Mouse (Mus musculus): ENCODE results near the gene Ifitm6. TPM values are rescaled to one million over a fixed set of nuclear protein-coding genes. Genes with fewer than 3 reads are reported as not detected.

The Ifitm6 gene
- polyA plus RNA-seq, 1 experiment from 2014 or later: 0.21 TPM

DNA sequence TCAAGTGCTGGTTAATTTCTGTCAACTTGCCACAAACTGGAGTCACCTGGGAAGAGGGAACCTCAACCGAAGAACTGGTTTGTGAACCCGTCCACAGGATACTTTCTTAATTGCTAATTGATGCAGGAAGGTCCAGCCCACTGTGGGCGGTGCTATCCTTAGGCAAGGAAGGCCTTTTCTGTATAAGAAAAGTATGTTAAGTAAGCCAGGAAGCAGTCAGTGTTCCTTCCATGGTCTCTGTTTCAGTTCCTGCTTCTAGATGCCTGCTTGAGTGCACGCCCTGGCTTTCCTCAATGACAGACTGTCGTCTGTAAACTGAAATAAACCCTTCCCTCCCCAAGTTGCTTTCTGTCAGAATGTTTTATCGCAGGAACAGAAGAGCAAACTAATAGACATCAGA is 39.3 kb upstream of the Ifitm6 start:
- no peaks in the 10 kb centered on the region for H3K27me3 ChIP-seq
- ChIA-PET POLR2A (no interaction called here), CTCF (no interaction called here)
- in situ Hi-C loops (cut with MboI; ENCODE audit: low pct_unique_long_range_greater_than_20kb): loop anchor here (5.0 to 10.0 kb wide), 2 partner anchors 118 to 215 kb away; partner anchors contain the start of gene Rnh1
- TF ChIP-seq CTCF (IDR thresholded peaks at IDR 0.05): no peak
- DNase-seq (ENCODE audit: low read depth, low spot score) (no peak), ATAC-seq (no peak)

DNA sequence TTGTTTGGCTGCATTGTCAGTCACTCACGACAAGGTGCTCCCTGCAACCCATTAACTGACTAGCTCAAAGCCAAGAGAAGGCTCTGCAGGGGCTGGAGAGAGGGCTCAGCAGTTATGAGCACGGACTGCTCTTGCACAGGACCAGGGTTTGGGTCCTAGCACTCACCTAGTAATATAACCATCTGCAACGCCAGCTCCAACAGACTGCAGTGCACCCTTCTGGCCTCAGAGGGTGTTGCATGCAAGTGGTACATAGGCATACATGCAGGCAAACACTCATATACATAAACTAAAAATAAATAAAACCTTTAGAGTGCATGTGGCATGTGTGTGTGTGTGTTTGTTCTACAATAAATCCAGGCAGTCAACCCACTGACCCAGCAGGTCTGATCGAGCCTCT is 38.1 kb upstream of the Ifitm6 start:
- ChIA-PET POLR2A (no interaction called here), CTCF (interaction anchor here (1.3 kb wide), 1 partner anchor 120 kb away, joined by 3 read pairs; no protein-coding TSS in a partner anchor)
- no peak for ATAC-seq
- DNase-seq (ENCODE audit: low read depth, low spot score): no peak
- no peak for TF ChIP-seq CTCF (IDR thresholded peaks at IDR 0.05)
- no peaks in the 10 kb centered on the region for H3K27me3 ChIP-seq
- in situ Hi-C loops (cut with MboI; ENCODE audit: low pct_unique_long_range_greater_than_20kb): loop anchor here (5.0 to 10.0 kb wide), 2 partner anchors 119 to 213 kb away; partner anchors contain the start of gene Rnh1

DNA sequence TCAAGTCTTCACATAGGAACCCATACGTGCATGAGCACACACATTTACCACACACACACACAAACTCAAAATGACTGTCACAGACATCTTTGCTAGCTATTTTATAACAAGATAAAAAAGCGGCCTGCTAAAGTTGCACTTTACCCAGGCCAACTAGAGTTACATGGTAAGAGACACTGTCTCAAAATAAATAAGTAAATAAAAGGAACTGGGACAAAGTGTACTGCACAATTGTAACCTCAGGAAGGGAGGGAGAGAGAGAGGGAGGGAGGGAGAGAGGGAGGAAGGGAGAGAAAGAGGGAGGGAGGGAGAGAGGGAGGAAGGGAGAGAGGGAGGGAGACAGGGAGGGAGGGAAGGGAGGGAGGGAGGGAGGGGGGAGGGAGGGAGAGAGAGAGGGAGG is 34.7 kb upstream of the Ifitm6 start:
- in situ Hi-C loops (cut with MboI; ENCODE audit: low pct_unique_long_range_greater_than_20kb): loop anchor here (5.0 to 10.0 kb wide), 2 partner anchors 95 to 122 kb away; partner anchors contain the start of genes Gm45717, Ifitm2 and Rnh1
- ChIA-PET POLR2A (no interaction called here), CTCF (interaction anchor here (1.4 to 4.7 kb wide), 2 partner anchors 93 to 124 kb away, joined by 4 to 19 read pairs; no protein-coding TSS in a partner anchor)
- DNase-seq (ENCODE audit: low read depth, low spot score) (no peak), ATAC-seq (no peak)
- TF ChIP-seq CTCF (IDR thresholded peaks at IDR 0.05): no peak
- no peaks in the 10 kb centered on the region for H3K27me3 ChIP-seq

DNA sequence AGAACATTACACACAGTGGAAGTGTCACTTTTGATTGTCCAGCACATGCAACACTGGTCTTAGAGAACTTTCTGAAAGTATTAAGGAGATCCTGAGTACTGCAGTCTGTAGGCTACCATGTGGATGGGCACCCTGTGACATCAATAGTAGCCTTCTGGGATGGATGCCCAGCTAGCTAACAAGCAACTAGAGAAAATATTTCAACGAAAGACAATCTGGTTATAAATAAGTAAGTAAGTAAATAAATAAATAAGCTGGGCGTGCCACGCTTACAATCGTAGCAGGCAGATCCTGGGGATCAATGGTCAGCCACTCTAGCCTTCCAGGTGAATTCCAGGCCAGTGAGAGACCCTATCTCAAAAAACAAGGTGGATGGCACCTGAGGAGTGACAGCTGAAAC is 34.3 kb upstream of the Ifitm6 start:
- ATAC-seq: no peak
- no peak for TF ChIP-seq CTCF (IDR thresholded peaks at IDR 0.05)
- ChIA-PET POLR2A (no interaction called here), CTCF (interaction anchor here (1.4 to 4.7 kb wide), 2 partner anchors 93 to 125 kb away, joined by 4 to 19 read pairs; no protein-coding TSS in a partner anchor)
- no peak for DNase-seq (ENCODE audit: low read depth, low spot score)
- no peaks in the 10 kb centered on the region for H3K27me3 ChIP-seq
- in situ Hi-C loops (cut with MboI; ENCODE audit: low pct_unique_long_range_greater_than_20kb): loop anchor here (5.0 to 10.0 kb wide), 2 partner anchors 95 to 123 kb away; partner anchors contain the start of genes Gm45717, Ifitm2 and Rnh1

DNA sequence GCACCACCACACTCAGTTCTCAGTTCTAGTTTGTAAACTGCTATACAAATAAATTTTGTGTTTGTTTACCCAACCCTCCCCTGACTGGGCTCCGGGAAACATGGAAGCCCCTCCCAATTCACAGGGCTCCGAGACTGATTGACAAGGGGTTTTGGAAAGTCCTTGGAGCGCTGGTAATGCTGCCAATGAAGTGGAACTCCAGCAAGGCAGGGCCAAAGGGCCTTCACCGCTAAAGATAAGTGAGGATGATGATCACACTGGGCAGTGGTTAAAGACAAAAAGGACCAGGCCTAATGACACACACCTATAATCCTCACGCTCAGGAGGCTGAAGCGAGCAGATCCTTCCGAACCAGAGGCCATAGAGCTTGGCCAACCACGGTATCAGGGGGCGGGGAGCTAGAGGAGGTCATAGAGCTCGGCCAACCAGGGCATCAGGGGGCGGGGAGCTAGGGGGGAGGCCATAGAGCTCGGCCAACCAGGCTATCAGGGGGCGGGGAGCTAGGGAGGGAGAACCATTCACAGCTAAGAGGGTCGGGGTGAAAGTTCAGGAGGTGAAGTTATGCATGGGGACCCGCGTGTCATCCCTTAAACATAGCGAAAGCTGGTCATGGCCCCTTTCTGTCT is 33.4 kb upstream of the Ifitm6 start:
- ChIA-PET CTCF (interaction anchor here (1.4 to 4.7 kb wide), 2 partner anchors 92 to 125 kb away, joined by 4 to 19 read pairs; no protein-coding TSS in a partner anchor), POLR2A (no interaction called here)
- no peak for ATAC-seq
- no peak for TF ChIP-seq CTCF (IDR thresholded peaks at IDR 0.05)
- DNase-seq (ENCODE audit: low read depth, low spot score): no peak
- in situ Hi-C loops (cut with MboI; ENCODE audit: low pct_unique_long_range_greater_than_20kb): loop anchor here (5.0 to 10.0 kb wide), 2 partner anchors 94 to 124 kb away; partner anchors contain the start of genes Gm45717, Ifitm2 and Rnh1
- no peaks in the 10 kb centered on the region for H3K27me3 ChIP-seq

DNA sequence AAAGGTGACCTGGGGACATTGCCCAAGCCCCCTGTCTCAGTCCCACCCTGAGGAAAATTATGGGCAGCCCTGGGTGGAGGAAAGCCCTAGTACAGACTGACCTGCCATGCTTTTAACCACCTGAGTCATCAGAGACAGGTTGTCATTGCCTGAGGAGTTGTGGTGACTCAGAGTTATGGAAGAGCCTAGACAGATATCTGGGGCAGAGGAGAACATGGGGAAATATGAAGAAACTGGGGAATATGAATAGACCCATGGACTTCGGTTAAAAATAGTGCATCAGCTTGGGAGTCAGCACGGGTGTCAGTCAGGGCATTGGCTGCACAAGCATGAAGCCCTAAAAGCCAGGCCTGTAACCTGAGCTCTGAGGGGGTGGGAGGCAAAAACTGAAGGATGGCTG is 31.6 kb upstream of the Ifitm6 start:
- H3K27me3 ChIP-seq: no peaks in the 10 kb centered on the region
- DNase-seq (ENCODE audit: low read depth, low spot score): no peak
- ChIA-PET CTCF (interaction anchor here (0.9 to 3.5 kb wide), 15 partner anchors 11 to 140 kb away, joined by 3 to 37 read pairs (median 5); partner anchors contain the start of genes B4galnt4, Ifitm2 and Pgghg), POLR2A (interaction anchor here (0.6 to 1.5 kb wide), 3 partner anchors 11 to 144 kb away, joined by 3 to 4 read pairs (median 4); no protein-coding TSS in a partner anchor)
- no peak for ATAC-seq
- TF ChIP-seq CTCF (IDR thresholded peaks at IDR 0.05): no peak
- in situ Hi-C loops (cut with MboI; ENCODE audit: low pct_unique_long_range_greater_than_20kb): loop anchor here (5.0 kb wide), 1 partner anchor 37 kb away; the partner anchor contains the start of gene Ifitm3

DNA sequence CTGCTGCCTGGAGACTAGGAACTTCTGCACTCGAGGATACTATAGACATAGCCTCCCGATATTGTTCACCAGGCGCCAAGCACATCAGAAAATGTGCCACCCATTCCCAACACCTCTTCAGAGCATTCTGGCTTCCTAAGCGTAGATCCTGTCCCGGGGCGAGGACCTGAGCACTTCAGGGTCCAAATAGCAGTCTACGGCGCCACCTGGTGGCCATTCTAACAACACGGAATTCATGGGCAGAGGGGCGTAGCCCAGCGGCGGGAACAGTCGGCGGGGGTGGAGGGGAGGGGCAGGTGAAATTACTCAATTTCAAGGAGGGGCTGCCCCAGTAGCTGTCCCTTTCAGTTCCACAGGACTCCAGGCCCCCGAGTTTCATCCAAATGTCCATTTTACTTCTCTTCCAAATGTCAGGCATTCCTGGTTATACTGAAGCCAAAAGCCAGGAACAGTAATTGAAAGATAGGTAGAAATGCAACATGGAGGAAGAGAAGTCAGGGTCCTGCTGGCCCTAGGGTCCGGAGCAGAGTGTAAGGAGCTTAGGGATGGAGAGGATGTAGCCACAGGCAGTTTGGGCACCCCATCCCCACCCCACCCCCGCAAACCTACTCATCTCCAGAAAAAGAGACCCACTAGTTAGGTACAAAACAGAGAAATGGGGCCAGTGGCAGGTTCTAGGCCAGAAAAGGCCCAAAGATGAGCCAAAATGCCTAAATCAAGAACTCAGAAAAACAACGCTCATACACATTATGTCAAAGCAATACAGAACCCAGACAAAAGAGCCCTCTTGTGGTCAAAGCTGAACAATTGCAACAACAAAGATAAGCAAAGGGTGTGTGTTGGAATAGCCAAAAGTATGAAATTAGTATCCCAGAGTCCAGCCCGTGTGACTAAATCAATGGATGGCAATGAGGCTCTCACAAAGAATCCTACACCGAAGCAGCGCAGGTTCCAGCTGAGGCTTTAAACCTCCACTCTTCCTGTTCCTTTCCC is 30.8 kb upstream of the Ifitm6 start:
- in situ Hi-C loops (cut with MboI; ENCODE audit: low pct_unique_long_range_greater_than_20kb): loop anchor here (5.0 kb wide), 1 partner anchor 36 kb away; the partner anchor contains the start of gene Ifitm3
- no peaks in the 10 kb centered on the region for H3K27me3 ChIP-seq
- ATAC-seq (peak; percentile 82), DNase-seq (ENCODE audit: low read depth, low spot score) (no peak)
- peak; percentile 86 for TF ChIP-seq CTCF (IDR thresholded peaks at IDR 0.05)
- CTCF ChIA-PET: interaction anchor here (0.7 to 3.5 kb wide), 22 partner anchors 9 to 139 kb away, joined by 3 to 37 read pairs (median 4); partner anchors contain the start of genes B4galnt4, Ifitm2 and Pgghg
- POLR2A ChIA-PET: interaction anchor here (0.6 to 1.5 kb wide), 5 partner anchors 12 to 145 kb away, joined by 3 to 4 read pairs (median 4); no protein-coding TSS in a partner anchor

DNA sequence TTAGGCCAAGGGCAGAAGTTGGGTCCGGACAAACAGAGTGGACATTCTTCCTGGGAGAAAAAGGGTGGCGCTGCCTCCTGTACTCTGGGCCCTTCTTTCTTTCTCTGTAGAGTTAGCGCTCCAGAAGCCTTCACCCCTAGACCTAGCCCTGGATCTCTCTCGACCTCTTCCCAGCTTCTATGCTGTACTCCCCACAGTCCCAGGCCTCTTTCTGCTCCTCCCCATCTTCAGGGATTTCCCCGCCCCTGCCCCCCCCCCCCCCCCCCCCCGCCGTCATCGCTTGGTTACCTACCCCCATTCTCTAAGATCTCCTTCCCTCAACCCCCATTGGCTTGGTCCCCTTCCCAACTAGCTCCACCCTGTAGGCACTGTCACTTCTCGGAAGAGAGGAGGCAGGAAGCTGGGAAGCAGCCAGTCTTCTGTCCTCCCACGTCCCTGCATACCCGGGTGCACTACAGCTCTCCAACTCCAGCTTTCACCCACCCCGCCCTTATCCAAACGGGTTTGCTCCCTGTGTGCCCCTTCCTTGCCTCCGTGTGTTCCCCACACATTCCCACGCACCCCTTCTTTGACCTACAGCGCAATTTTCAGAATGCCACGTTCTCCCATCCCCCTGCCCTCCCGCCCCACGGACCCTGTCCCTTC is 30.0 kb upstream of the Ifitm6 start:
- DNase-seq (ENCODE audit: low read depth, low spot score): no peak
- peak; percentile 65 for ATAC-seq
- ChIA-PET POLR2A (interaction anchor here (1.4 to 1.5 kb wide), 2 partner anchors 39 to 90 kb away, joined by 4 read pairs; no protein-coding TSS in a partner anchor), CTCF (interaction anchor here (0.7 to 3.5 kb wide), 10 partner anchors 8 to 139 kb away, joined by 3 to 37 read pairs (median 3); no protein-coding TSS in a partner anchor)
- H3K27me3 ChIP-seq: no peaks in the 10 kb centered on the region
- no peak for TF ChIP-seq CTCF (IDR thresholded peaks at IDR 0.05)
- in situ Hi-C loops (cut with MboI; ENCODE audit: low pct_unique_long_range_greater_than_20kb): loop anchor here (5.0 kb wide), 1 partner anchor 35 kb away; the partner anchor contains the start of gene Ifitm3

DNA sequence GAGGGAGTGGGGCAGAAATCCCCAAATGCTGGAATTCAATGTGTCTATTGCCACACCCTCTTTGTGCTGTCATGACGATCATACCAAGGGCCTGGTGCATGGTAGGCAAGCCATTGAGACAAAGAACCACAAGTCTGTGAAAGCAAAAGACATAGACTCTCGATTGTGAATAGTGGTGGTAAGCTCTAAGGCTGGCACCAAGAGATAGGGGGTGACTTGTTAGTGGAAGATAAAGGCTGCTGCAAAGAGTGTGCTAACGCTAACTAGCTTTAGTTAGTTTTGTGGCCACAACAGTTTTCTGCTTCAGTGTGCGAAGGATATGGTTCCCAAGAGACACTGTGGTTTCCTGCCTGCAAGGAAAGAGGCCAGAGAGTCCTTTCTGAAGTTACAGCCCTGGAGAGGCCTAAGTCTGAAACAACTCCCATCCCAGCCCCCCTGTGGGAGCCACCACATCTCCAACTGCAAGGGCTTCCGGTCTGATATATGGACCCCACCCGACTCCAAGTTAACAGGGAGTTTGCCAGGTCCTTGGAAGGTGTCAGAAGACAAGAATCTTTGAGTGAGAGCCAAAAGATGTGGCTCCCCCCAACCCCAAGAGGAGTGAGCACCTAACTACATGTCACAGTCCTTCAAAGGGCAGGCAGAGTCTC is 29.3 kb upstream of the Ifitm6 start:
- DNase-seq (ENCODE audit: low read depth, low spot score): no peak

More for the DNA sequence above, 29.3 kb upstream of the Ifitm6 start:
- H3K27me3 ChIP-seq: no peaks in the 10 kb centered on the region
- TF ChIP-seq CTCF (IDR thresholded peaks at IDR 0.05): no peak
- POLR2A ChIA-PET: no interaction called here
- CTCF ChIA-PET: interaction anchor here (0.7 to 3.5 kb wide), 9 partner anchors 23 to 138 kb away, joined by 3 to 37 read pairs (median 3); no protein-coding TSS in a partner anchor
- in situ Hi-C loops (cut with MboI; ENCODE audit: low pct_unique_long_range_greater_than_20kb): loop anchor here (5.0 kb wide), 1 partner anchor 35 kb away; the partner anchor contains the start of gene Ifitm3
- ATAC-seq: peak; percentile 1

Data from Patski (cell line).